Comparison of ENCODE assay signal across 8 mouse cellular contexts in the genomic region with DNA sequence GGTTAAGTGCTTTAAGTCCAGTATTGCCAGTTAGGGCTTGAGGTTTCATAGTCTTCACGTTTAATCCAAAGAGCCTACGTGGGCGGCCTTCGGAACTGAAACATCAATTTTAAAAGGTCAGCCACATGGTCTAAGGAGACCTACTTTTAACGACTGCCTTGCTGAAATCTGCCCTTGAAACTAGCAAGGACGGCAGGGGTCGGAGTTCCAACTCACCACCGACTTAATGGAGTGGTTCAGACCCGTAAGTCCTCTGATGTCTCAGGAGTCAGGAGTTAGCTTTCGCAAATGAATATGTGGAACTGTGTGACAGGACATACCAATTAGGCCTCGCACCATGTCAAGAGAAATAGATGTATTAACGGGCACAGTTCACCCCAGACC. TPM values are rescaled to one million over a fixed set of nuclear protein-coding genes. Genes with fewer than 3 reads are reported as not detected.
A peak's percentile ranks its signal among the peaks of the same experiment; 100 is the strongest.
DNase-seq lines count a peak whose midpoint lies in the region; ATAC-seq and TF ChIP-seq lines count a peak whose summit lies in the region.

No protein-coding gene starts in this region.

- in situ Hi-C loops in CH12.LX (cut with MboI; ENCODE audit: low pct_ligation_motif_present, low pct_unique_long_range_greater_than_20kb, low sequenced_read_pairs), result no loop called here

- intact Hi-C loops in gastrocnemius, adult 2 months (cut with DNase I), result loop anchor here (5.0 kb wide), 1 partner anchor 201 kb away; no protein-coding TSS in a partner anchor
- intact Hi-C loops in gastrocnemius, postnatal 36 days (cut with DNase I), result no loop called here

- H3K79me2 ChIP-seq in CH12.LX (replicated peaks; ENCODE audit: control insufficient read depth, extremely low read depth, insufficient read depth, poor library complexity, severe bottlenecking), result peaks cover 29% of the 10 kb centered on the region

- H3K4me2 ChIP-seq in CH12.LX (ENCODE audit: insufficient read depth, low read depth, poor library complexity, severe bottlenecking), result peak overlapping the region; percentile 93
- H3K4me2 ChIP-seq in forebrain, embryonic 16.5 days (ENCODE audit: low read length), result peak overlapping the region; percentile 92

- peak overlapping the region; percentile 97 for H3K4me3 ChIP-seq in gastrocnemius, adult 2 months
- peak overlapping the region; percentile 56 to 97 (median 73) for H3K4me3 ChIP-seq in CH12.LX (replicated peaks in 1 of 3; ENCODE audit: low read depth in 2 of 3, low read length in 2 of 3, poor library complexity in 1 of 3)
- H3K4me3 ChIP-seq in forebrain, embryonic 16.5 days (replicated peaks; ENCODE audit: low read length), result peak overlapping the region; percentile 88

- no peak for TF ChIP-seq CTCF in gastrocnemius, adult 2 months (IDR thresholded peaks at IDR 0.05)
- peak in 1 of 2 experiments; percentile 9; a peak in 1 of 4 replicates for TF ChIP-seq CTCF in CH12.LX (conservative IDR thresholded peaks at IDR 0.05 in 1 of 2, IDR thresholded peaks at IDR 0.05 in 1 of 2; ENCODE audit: low read depth in 2 of 2, low read length in 2 of 2)

- 6% methylated on average over 12 of the region's 12 CpGs for WGBS in forebrain, embryonic 16.5 days

- TF ChIP-seq POLR2A in CH12.LX (IDR thresholded peaks at IDR 0.05; ENCODE audit: low read depth, low read length), result no peak

- peak overlapping the region; percentile 50 for H3K9ac ChIP-seq in CH12.LX (ENCODE audit: insufficient read depth, low read depth)
- H3K9ac ChIP-seq in forebrain, embryonic 16.5 days (replicated peaks; ENCODE audit: low read depth, low read length), result peak overlapping the region; percentile 79

- peaks cover 12 to 25% of the 10 kb centered on the region in 2 experiments for H3K36me3 ChIP-seq in CH12.LX (replicated peaks in 1 of 2; ENCODE audit: control insufficient read depth in 1 of 2, insufficient read depth in 1 of 2, low read length in 1 of 2)
- 0 out of 2 replicates have a peak, but pooled peaks cover 10% of the 10 kb centered on the region for H3K36me3 ChIP-seq in forebrain, embryonic 16.5 days (ENCODE audit: control insufficient read depth, insufficient read depth)

- TF ChIP-seq EP300 in CH12.LX (IDR thresholded peaks at IDR 0.05; ENCODE audit: low read length), result no peak

- peaks cover 3 to 31% of the 10 kb centered on the region in 2 experiments; a peak in 3 of 4 replicates for H3K4me1 ChIP-seq in CH12.LX (ENCODE audit: control insufficient read depth in 1 of 2, insufficient read depth in 2 of 2)
- peaks cover 20% of the 10 kb centered on the region for H3K4me1 ChIP-seq in forebrain, embryonic 16.5 days (replicated peaks; ENCODE audit: control insufficient read depth, insufficient read depth, low read length)

- H3K9me3 ChIP-seq in CH12.LX (replicated peaks; ENCODE audit: low read length), result no peaks in the 10 kb centered on the region
- H3K9me3 ChIP-seq in forebrain, embryonic 16.5 days (ENCODE audit: control insufficient read depth, low read length), result no peaks in the 10 kb centered on the region

- peak; percentile 34 for DNase-seq in gastrocnemius, adult 2 months
- no peak for DNase-seq in gastrocnemius, postnatal 36 days
- no peak for DNase-seq in CH12.LX (ENCODE audit: extremely low read depth)
- DNase-seq in lung, postnatal 36 days, result peak; percentile 22
- no peak for DNase-seq in frontal cortex, postnatal 10 days (ENCODE audit: low spot score in 2 of 2)
- no peak for DNase-seq in cerebellum, postnatal 25 days
- no peak for DNase-seq in urinary bladder, postnatal 25 days (ENCODE audit: low spot score)

- H3K27me3 ChIP-seq in CH12.LX (replicated peaks), result no peaks in the 10 kb centered on the region
- H3K27me3 ChIP-seq in forebrain, embryonic 16.5 days (replicated peaks; ENCODE audit: control insufficient read depth, insufficient read depth, low read length), result no peaks in the 10 kb centered on the region

- TF ChIP-seq RAD21 in CH12.LX (IDR thresholded peaks at IDR 0.05; ENCODE audit: low read depth, low read length), result no peak

- dilution Hi-C loops in CH12.LX (cut with MboI; ENCODE audit: extremely low pct_ligation_motif_present, extremely low pct_unique_long_range_greater_than_20kb, low sequenced_read_pairs), result no loop called here

- peak overlapping the region; percentile 96 for H3K27ac ChIP-seq in gastrocnemius, adult 2 months
- peak overlapping the region; percentile 59 for H3K27ac ChIP-seq in CH12.LX (ENCODE audit: insufficient read depth, low read depth)
- peak overlapping the region; percentile 46 for H3K27ac ChIP-seq in forebrain, embryonic 16.5 days (ENCODE audit: low read length)

- ATAC-seq in forebrain, embryonic 16.5 days, result no peak; the same call in 1 of the 2 replicates

TF ChIP-seq in CH12.LX, 34 proteins besides CTCF, POLR2A, EP300 and RAD21:
- TF ChIP-seq UBTF (IDR thresholded peaks at IDR 0.05; ENCODE audit: low read depth, low read length) (0 out of 2 replicates have a peak, but pooled peaks have one; percentile 32), ETS1 (conservative IDR thresholded peaks at IDR 0.05; ENCODE audit: low read depth, low read length) (no peak)
TF ChIP-seq in CH12.LX: peak in this region for 1.

RNA-seq across cellular contexts. Expression of gene Uqcr10, which starts 0.5 kb away (rescaled TPM):
- total RNA-seq in gastrocnemius, adult 2 months (2021), result 1,000 to 10,000 TPM in 1 of 2 experiments, 100 to 1,000 TPM in 1; 837 to 1,167 TPM
- 1,000 to 10,000 TPM in 1 of 2 experiments, 100 to 1,000 TPM in 1; 914 to 1,010 TPM for total RNA-seq in gastrocnemius, postnatal 36 days (2021)
- total RNA-seq in CH12.LX (2012; rRNA removed), result 1,522 and 1,539 TPM in 2 replicates
- 905 and 1,007 TPM in 2 replicates for total RNA-seq in CH12.LX (2014; rRNA removed)
- polyA plus RNA-seq in CH12.LX (2012; ENCODE audit: insufficient read length, low read depth), result 740 and 776 TPM in 2 replicates
- polyA plus RNA-seq in forebrain, embryonic 16.5 days (2015; fragmentation: Nextera tagmentation; extraction: Ambion mirVana), result 487 and 509 TPM in 2 replicates

RNA-seq across cellular contexts. Expression of gene Zmat5, which starts 0.8 kb away (rescaled TPM):
- 10 to 100 TPM; 23.3 to 28.5 TPM for total RNA-seq in gastrocnemius, adult 2 months (2021)
- total RNA-seq in gastrocnemius, postnatal 36 days (2021), result 10 to 100 TPM; 20.7 to 22.9 TPM
- total RNA-seq in CH12.LX (2012; rRNA removed) (74.8 and 75.2 TPM in 2 replicates), CH12.LX (2014; rRNA removed) (27.9 and 35.9 TPM in 2 replicates)
- polyA plus RNA-seq in CH12.LX (2012; ENCODE audit: insufficient read length, low read depth), result 41.8 and 51.4 TPM in 2 replicates
- polyA plus RNA-seq in forebrain, embryonic 16.5 days (2015; fragmentation: Nextera tagmentation; extraction: Ambion mirVana), result 70.2 and 75.5 TPM in 2 replicates

RNA-seq across cellular contexts. Expression of gene Cabp7, which starts 42.9 kb away (rescaled TPM):
- total RNA-seq in gastrocnemius, adult 2 months (2021), result under 1 TPM; 0.17 to 0.18 TPM
- under 1 TPM; 0.33 to 0.74 TPM for total RNA-seq in gastrocnemius, postnatal 36 days (2021)
- total RNA-seq in CH12.LX (2012; rRNA removed) (0.50 and 0.51 TPM in 2 replicates), CH12.LX (2014; rRNA removed) (not detected in 2 replicates)
- not detected in 2 replicates for polyA plus RNA-seq in CH12.LX (2012; ENCODE audit: insufficient read length, low read depth)
- 1.5 and 1.6 TPM in 2 replicates for polyA plus RNA-seq in forebrain, embryonic 16.5 days (2015; fragmentation: Nextera tagmentation; extraction: Ambion mirVana)

Comparison
In these comparisons a context has a peak if more than half of its experiments do, and no peak if none do; other contexts are left out.
1. DNase-seq: peak in gastrocnemius, adult 2 months (single experiment) and lung, postnatal 36 days (single experiment); none in gastrocnemius, postnatal 36 days (0 of 2), CH12.LX (single experiment), frontal cortex, postnatal 10 days (0 of 2), cerebellum, postnatal 25 days (0 of 2) and urinary bladder, postnatal 25 days (single experiment).
2. H3K27ac ChIP-seq: peak in every context shown above with its lines; median percentile 96 in gastrocnemius, adult 2 months; 59 in CH12.LX; 46 in forebrain, embryonic 16.5 days.
3. Peak in every context shown above with its lines, with median percentiles within 50 percentile points of each other: H3K4me3 ChIP-seq.